Mouse (Mus musculus): ENCODE data around the gene Pax2.
A peak's percentile ranks its signal among the peaks of the same experiment; 100 is the strongest.

Gene Pax2

GRCm38 (mm10) chr19:44788488-44788887, 32.6 kb downstream of the Pax2 start:
- DNase-seq: no peak

DNA sequence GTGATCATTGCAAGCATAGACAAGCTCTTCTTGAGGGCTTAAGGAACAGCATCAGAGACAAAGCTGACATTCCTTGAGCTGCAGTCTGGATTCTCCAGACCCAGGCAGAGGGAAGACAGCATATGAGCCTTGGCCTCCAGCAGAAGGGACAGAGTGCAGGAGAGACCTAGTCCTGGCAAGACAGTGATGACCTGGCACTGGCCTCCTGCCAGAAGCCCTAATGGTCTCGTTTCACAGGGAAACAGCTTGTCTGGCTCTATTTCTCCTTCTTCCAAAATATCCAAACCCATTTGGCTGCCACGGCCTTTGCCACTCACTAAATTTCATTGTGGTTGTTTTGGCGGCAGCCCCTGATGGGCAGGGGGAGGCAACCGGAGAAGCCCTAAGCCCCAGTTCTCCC, 36.1 kb downstream of the Pax2 start:
- DNase-seq: no peak

DNA sequence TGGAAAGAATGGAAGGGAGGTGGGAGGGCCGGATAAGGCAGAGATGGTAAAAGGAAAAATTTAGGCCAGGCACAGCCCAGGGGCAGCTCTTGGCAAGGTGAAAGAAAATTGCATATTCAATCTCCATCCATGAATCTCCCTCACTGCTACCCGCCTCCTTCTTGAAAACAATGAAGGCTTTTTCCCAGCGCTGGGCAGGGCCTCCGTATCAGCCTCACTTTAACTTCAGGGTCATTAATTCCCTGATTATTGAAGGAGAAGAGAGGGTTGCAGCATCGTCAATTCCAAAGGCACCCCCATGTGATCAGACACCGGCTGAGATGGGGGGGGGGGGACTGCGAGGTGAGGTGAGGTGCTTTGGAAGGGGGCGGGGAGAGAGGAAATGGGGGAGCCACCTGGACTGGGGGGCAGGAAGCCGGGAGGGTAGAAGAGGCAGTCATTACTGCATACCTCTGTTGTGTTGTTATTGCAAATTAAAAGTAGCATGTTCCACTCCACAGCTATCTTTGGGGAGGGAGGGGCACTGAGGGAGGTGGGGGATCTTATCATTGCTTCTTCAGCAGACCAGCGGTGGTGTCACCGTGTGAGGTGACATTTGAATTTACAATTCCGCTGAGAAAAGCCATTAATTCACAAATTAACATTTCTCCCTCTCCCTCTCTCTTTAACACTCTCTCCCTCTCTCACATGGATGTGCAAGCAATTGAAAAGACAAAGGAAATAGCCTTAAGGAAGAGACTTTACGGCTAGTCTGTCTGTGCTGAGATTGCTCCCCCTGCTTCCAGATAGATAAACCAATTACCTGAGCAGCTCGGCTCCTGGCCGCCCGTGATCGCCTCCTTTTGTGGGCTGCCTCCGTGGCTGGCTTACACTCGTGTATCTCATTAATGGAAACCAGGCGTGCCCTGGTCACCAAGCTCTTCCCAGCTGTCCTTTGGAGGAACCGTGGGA, 41.5 kb downstream of the Pax2 start:
- no peak for DNase-seq

DNA sequence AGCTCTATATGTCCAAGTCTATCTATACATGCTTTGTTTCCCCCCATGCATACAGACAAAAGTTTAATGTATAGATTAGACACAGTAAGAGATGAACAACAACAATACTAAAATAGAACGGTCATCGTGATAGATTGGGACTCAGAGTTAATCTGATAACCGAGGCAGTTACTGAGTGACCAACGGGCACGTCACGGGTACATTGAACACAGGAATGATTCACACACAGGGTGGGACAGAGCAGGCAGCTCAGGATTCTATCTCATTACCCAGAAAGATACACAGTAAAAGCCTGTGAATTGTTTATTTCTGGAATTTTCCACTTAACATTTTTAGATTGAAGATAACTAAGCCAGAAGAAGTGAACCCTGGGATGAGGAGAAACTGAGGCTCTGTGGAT, 42.9 kb downstream of the Pax2 start:
- no peak for DNase-seq

DNA sequence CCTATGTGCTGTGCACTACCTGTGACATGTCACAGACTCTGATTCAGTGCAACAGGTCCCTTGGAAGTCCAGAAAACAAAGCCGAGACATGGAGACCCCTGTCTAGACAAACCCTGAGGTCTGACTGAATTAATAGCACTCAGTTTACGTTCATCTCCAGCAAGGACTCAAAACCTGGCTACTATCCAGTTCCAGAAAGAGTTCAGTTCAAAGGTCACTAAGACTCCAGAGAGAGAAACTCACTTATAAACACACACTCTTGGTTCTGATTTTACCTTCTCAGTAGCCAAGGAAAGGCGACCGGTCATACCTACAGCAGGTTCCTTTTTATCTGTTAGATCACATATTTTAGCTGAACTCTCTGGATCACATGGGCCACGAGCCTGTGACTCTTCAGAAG, 43.3 kb downstream of the Pax2 start:
- no peak for DNase-seq

DNA sequence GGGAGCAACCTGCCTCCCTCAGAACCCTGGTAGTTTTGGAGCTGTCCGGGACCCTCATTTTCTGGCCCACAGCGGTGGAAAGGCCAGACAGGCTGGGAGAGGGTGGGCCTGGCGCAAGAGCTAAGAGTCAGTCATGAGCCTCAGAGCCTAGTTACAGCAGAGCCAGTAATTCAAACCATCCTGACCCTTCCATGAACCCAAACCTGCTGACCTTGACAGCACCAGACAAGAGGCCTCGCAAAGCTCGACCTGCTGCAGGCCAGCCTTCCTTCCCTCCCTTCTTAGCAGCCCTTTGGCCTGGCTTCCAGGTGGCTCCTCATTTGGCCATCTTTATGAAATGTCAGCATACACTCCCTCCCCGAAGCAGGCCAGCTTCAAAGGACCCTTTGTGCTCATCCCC, 44.5 kb downstream of the Pax2 start:
- no peak for DNase-seq

DNA sequence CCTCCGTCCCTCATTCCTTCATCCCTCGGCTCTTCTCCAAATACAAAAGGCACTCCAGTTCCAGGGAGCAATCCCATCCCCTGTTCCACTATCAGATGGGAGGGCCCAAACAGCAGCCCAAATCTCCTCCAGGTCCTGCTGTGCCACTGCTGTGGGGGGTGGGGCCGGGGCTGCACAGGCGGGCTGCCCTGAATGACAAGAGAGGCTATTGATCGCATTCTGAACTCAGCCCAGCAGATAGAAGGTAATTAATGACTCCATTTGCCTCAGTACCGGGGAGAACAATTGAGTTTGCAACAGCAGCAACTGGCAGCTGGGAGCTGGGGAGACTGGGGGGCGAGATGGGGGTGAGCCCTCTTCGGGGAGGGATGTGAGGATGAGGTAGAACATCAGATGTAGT, 52.9 kb downstream of the Pax2 start:
- no peak for DNase-seq

DNA sequence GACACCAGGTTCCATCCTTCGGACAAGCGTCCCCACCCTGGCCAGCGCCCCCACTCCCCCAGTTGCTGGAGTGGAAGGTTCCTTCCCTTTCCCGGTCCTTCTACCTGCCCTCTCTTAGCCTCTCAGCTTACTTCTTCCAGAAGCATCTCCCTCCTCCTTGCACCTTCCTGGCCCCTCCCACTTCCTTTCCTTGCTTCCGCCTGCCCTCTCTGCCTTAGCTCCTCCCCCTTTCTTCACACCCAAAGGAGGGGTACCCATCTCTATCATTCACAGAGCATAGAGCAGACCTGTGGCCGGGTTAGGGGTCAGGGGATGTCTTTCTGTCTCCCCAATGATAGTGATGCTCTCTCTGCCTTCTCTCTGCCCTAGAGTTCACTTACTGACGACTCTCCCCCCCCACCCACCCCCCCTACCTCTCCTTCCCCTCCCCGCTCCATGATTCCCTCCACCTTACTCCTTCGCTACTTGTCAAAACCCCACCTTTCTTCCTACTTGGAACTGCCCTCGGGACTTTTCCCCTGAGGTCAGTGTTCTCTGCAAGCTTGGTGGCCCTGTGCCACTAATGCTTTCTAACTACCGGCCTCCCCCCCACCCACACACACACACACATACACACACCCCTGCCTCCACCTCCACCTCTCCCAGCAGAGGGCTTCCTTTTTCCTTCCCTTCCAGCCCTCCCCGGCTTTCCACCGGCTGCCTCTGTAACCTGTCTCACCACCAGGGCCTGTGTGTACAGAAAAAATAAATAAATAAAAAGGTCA, 57.0 kb downstream of the Pax2 start:
- no peak for DNase-seq

DNA sequence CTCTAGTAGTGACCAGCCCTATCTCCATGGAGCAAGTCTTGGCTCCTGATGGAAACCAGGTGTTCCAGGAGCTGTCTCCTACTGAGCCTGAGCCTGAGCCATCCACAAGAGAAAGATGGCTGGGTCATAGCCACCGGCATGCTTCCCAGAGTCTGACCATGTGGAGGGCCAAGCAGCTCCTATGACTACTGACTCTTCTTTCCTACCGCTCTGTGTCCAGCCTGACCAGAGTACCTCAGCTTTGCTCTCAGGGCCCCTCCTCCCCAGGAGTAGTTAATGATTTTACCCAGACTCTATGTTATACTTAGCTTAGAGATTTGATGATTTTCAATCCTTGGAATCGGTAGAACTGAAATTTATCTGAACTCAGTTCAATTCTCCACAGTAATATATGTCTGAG, 59.3 kb downstream of the Pax2 start:
- no peak for DNase-seq

DNA sequence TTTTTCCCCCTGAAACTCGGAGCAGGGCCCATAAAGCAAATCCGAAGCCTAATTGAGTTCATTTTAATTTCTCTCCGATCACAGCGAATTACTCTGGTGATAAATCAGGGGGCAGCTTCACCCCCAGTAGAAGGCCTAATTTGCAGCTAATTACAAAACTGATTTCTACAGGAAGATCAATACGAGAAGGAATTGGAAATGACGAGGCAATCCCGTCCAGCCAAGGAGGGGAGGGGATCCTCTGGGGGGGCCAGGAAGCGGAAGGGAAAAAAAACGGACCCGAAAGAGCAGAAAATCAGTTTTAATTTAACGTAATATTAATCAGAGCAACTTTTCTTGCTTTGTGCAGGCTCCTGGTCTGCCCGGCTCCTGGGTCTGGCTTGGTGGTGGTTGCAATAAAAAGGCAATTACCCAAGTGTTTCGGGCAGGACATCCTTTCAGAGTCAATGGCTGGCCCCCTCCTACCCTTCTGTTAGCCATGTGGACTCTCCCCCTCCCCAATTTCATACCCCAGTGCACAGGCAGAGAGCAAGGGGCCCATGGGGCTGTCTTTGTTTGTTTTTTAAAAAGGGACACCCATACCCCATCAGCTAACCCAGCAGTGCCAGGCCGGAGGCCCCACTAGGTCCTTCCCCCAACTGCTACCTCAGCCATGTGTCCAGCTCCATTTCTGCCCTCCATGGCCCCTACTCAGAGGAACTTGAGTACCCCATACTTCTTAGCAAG, 61.7 kb downstream of the Pax2 start:
- no peak for DNase-seq

DNA sequence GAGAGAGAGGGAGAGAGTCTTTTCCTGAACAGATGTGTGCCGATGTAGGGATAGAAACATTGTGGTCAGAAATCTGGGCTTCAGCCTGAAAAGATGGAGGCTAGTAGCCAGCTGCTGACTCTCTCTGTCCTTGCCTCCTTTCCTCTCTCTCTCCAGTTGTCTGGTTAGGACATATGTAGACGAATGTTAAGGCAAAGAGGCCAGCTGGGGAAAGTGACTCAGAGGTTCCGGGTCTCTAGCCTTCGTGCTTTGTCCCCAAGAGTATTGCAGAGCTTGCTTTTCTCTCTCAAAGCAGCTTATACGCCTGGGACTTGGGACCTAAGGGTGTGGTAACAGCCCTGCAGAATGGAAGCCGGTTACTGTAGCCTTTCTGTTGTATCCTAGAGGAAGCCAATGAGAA, 62.8 kb downstream of the Pax2 start:
- no peak for DNase-seq

GRCm38 (mm10) chr19:44821581-44821980, 65.7 kb downstream of the Pax2 start:
- DNase-seq: no peak

DNA sequence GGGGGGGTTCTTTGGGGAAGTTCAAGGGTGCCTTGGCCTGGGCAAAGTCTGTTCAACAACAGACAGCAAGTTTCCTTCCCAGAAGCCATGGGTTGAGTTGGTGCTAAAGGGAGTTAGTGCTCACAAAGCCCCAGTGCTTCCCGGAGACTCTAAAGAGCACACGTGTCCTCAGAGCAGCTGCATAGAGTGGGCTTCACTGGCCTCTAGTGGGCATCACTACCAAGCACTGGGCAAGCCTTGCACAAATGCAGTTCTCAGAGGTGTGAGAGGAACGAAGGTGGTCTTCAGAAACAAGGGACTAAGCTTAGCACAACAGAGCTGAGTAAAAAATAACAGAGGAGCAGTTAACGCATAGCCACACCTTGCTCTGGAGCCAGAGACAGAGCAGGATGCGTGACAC, 66.5 kb downstream of the Pax2 start:
- no peak for DNase-seq

- no peak for DNase-seq
These were observed 67.8 kb downstream of the Pax2 start for GRCm38 (mm10) chr19:44823657-44824056.

DNA sequence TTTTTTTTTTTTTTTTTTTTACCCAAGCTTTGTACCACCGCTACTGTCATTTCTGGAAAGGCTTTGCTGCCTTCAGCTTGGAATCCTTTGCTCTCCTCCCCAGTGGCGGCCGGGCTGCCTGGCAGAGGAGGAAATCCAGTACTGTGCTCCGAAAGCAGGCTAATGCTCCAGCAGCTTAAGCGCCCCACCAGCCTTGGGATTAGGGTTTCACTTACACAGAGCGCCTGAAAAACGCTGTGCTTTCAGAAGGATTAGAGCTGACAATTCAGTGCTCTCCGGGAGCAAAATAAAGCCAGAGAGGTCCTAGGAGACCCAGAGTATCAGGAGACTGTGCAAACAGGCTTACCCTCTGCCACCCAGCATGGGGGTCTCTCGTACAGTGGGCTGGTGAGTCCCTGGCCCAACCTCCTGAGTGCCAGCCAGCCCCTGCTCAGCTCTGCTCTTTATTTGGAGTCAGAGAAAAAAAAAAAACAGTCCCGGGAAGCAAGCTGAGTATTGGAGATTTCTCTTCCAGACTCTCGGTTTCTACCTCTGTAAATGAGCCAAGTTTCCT, 69.4 kb downstream of the Pax2 start:
- no peak for DNase-seq

GRCm38 (mm10) chr19:44825819-44826218, 70.0 kb downstream of the Pax2 start:
- DNase-seq: no peak

DNA sequence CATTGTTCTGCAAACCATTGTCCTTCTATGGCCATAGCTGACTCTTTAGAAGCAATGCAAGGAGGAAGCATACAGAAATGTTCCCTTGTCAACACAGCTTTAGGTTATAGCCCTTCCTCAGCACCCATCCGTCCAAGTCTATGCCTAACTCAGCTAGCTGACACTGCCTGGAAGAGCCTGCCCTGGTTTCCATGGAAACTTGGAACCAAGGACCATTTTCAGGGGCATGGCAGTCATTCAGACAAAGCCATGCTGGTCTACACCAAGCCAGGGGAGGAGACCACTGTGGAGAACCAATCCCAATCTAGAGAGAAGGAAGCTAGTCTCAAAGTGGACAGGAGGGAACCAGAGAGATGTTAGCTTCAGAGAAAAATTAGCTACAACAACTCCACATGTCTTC, 77.5 kb downstream of the Pax2 start:
- no peak for DNase-seq

GRCm38 (mm10) chr19:44834218-44835041, 78.6 kb downstream of the Pax2 start:
- no peak for DNase-seq

DNA sequence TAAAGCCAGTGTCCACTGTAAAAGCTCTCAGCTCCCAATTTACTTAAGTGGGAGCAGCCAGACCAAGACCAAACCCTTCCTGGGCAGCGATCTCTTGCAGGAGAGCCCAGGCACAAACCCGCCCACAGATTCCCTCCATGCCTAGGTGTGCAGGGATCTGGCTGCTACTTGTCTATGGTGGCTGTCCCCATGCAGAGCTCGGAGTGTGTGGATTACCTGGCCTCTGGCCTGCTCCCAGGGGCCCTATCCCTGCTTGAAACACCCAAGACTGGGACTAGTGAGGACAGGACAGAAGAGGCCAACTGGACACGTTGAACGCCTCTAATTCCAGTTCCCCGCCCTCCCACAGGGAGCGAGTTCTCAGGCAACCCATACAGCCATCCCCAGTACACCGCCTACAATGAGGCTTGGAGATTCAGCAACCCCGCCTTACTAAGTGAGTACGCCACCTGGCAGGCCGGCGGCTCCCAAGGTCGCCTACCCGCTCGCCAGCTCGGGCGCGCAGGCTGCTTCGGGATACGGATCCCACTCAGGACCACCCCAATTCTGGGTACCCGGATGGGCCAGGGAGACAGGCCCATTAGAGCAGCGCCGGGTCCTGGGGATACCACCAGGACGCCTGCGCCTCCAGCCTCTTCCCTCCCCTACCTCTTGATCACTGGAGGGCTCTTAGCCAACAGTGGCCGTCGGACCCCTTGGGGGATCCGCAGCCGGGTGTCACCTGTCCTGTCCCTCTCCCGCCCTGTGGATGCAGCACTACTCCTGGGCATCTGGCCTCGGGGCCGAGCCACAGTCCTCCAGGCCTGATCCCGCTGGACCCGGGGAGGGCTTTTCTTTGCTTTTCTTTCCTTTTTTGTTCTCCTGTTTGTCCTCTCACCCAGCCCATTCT, 79.4 kb downstream of the Pax2 start:
- DNase-seq: peak in 1 of 2 experiments; percentile 26

- DNase-seq: peak; percentile 14 to 34
These were observed 80.4 kb downstream of the Pax2 start for GRCm38 (mm10) chr19:44835931-44836861.

Data from B cell, adult 2 months (primary cell).